Mouse (Mus musculus) lung, embryonic 15.5 days (tissue): ENCODE measurements around the gene Ppp1r21. TPM values are rescaled to one million over a fixed set of nuclear protein-coding genes. Genes with fewer than 3 reads are reported as not detected.

ENCODE experiments used
- ATAC-seq: fragments of 200-750 bp; cut with Nextera tagmentation; 2 replicates; pipeline ENCODE4 v1.8.0; 2017; ENCODE audit warnings: moderate number of reproducible peaks, borderline replicate concordance; ENCODE audit not compliant: low FRiP score, low TSS enrichment; ENCODE audit errors: extremely low read depth
- H3K27ac ChIP-seq: fragments of 300-500 bp; sonication (generic); 2 replicates; pipeline ENCODE4 v1.5.1; 2015; ENCODE audit warnings: moderate library complexity, mild to moderate bottlenecking, inconsistent platforms
- H3K27me3 ChIP-seq: fragments of 300-500 bp; sonication (generic); 2 replicates; pipeline ENCODE4 v1.6.1; 2015; ENCODE audit warnings: inconsistent platforms
- H3K36me3 ChIP-seq: fragments of 300-500 bp; sonication (generic); 2 replicates; pipeline ENCODE4 v1.6.1; 2015; ENCODE audit warnings: inconsistent platforms
- H3K4me1 ChIP-seq: fragments of 300-500 bp; sonication (generic); 2 replicates; pipeline ENCODE4 v1.6.1; 2015; ENCODE audit warnings: inconsistent platforms
- H3K4me2 ChIP-seq: fragments of 300-500 bp; sonication (generic); 2 replicates; pipeline ENCODE4 v1.6.1; 2015; ENCODE audit warnings: inconsistent platforms, mild to moderate bottlenecking, moderate library complexity
- H3K4me3 ChIP-seq: fragments of 300-500 bp; sonication (generic); 2 replicates; pipeline ENCODE4 v1.5.1; 2015; ENCODE audit warnings: mild to moderate bottlenecking, inconsistent platforms
- H3K9ac ChIP-seq: fragments of 300-500 bp; sonication (generic); 2 replicates; pipeline ENCODE4 v1.6.1; 2015; ENCODE audit warnings: inconsistent platforms
- H3K9me3 ChIP-seq: fragments of 300-500 bp; sonication (generic); 2 replicates; pipeline ENCODE4 v1.6.1; 2016; ENCODE audit warnings: inconsistent platforms
- WGBS: fragments of 180-500 bp; shearing (Covaris S2); methylation state at CpG from one replicate; pipeline ENCODE4 v1.1.7; 2015; 5-methylcytosine and 5-hydroxymethylcytosine counted together
- polyA plus RNA-seq: library from polyadenylated mRNA; unstranded; fragments of >200 nt; fragmentation: Nextera tagmentation; extraction: Ambion mirVana; gene quantifications from 2 replicates; pipeline ENCODE4 v1.2.1, GENCODE M21; 2015

Ppp1r21 gene
- polyA plus RNA-seq, 1 experiment from 2014 or later = 24.4 TPM

- WGBS = 88% methylated on average over 3 of the region's 3 CpGs
- Histone ChIP-seq H3K27ac (no peak overlapping the region), H3K36me3 (peaks cover 5% of the 10 kb centered on the region; the same call in 1 of the 2 replicates)
Measured at GRCm38 (mm10) chr17:88621374-88621773, 91.5 kb downstream of the Ppp1r21 start.

GRCm38 (mm10) chr17:88622711-88623110 is 92.8 kb downstream of the Ppp1r21 start:
- ATAC-seq = no peak
- Histone ChIP-seq H3K36me3 (peaks cover 5% of the 10 kb centered on the region; the same call in 1 of the 2 replicates), H3K27me3 (no peaks in the 10 kb centered on the region), H3K4me3 (no peak overlapping the region), H3K4me1 (peaks cover 29% of the 10 kb centered on the region), H3K9ac (no peak overlapping the region), H3K4me2 (no peak overlapping the region), H3K27ac (no peak overlapping the region), H3K9me3 (no peaks in the 10 kb centered on the region)
- 92% methylated on average over 1 of the region's 1 CpGs for WGBS

More at GRCm38 (mm10) chr17:88621374-88621773, 91.5 kb downstream of the Ppp1r21 start:
- Histone ChIP-seq H3K9me3 (no peaks in the 10 kb centered on the region), H3K9ac (no peak overlapping the region), H3K4me3 (no peak overlapping the region), H3K4me1 (peaks cover 16% of the 10 kb centered on the region), H3K4me2 (no peak overlapping the region), H3K27me3 (no peaks in the 10 kb centered on the region)
- ATAC-seq = no peak

GRCm38 (mm10) chr17:88624386-88624785 is 94.5 kb downstream of the Ppp1r21 start:
- Histone ChIP-seq H3K4me3 (no peak overlapping the region), H3K36me3 (peaks cover 5% of the 10 kb centered on the region; the same call in 1 of the 2 replicates), H3K9ac (no peak overlapping the region), H3K27me3 (no peaks in the 10 kb centered on the region), H3K27ac (no peak overlapping the region), H3K9me3 (no peaks in the 10 kb centered on the region), H3K4me2 (no peak overlapping the region), H3K4me1 (peaks cover 45% of the 10 kb centered on the region)
- no peak for ATAC-seq
- WGBS = 77% methylated on average over 4 of the region's 4 CpGs

- Histone ChIP-seq H3K4me1 (peaks cover 55% of the 10 kb centered on the region), H3K4me3 (no peak overlapping the region), H3K9ac (no peak overlapping the region), H3K27me3 (no peaks in the 10 kb centered on the region), H3K27ac (peak overlapping the region; percentile 98), H3K9me3 (no peaks in the 10 kb centered on the region), H3K36me3 (peaks cover 5% of the 10 kb centered on the region; the same call in 1 of the 2 replicates), H3K4me2 (no peak overlapping the region)
- WGBS = 82% methylated on average over 13 of the region's 13 CpGs
- no peak for ATAC-seq
Measured at GRCm38 (mm10) chr17:88625350-88625749, 95.4 kb downstream of the Ppp1r21 start.

- WGBS = 29% methylated on average over 7 of the region's 7 CpGs
- peak overlapping the region; percentile 15; the same call in 1 of the 2 replicates for H3K4me3 ChIP-seq
- H3K4me2 ChIP-seq = peak overlapping the region; percentile 40; the same call in 1 of the 2 replicates
- H3K27me3 ChIP-seq = no peaks in the 10 kb centered on the region
- H3K36me3 ChIP-seq = peaks cover 3% of the 10 kb centered on the region; the same call in 1 of the 2 replicates
- H3K4me1 ChIP-seq = peaks cover 61% of the 10 kb centered on the region
- ATAC-seq = peak; percentile 2; the same call in 1 of the 2 replicates
- H3K9me3 ChIP-seq = no peaks in the 10 kb centered on the region
- H3K9ac ChIP-seq = no peak overlapping the region
- H3K27ac ChIP-seq = peak overlapping the region; percentile 98
Measured at GRCm38 (mm10) chr17:88625931-88626330, 96.0 kb downstream of the Ppp1r21 start.

GRCm38 (mm10) chr17:88626347-88626811 is 96.5 kb downstream of the Ppp1r21 start:
- ATAC-seq = peak; percentile 33; the same call in 1 of the 2 replicates
- Histone ChIP-seq H3K9ac (no peak overlapping the region), H3K4me1 (peaks cover 65% of the 10 kb centered on the region), H3K27ac (peak overlapping the region; percentile 98), H3K4me2 (peak overlapping the region; percentile 40), H3K4me3 (peak overlapping the region; percentile 15), H3K27me3 (no peaks in the 10 kb centered on the region), H3K36me3 (no peaks in the 10 kb centered on the region), H3K9me3 (no peaks in the 10 kb centered on the region)
- 21% methylated on average over 7 of the region's 7 CpGs for WGBS

- Histone ChIP-seq H3K9me3 (no peaks in the 10 kb centered on the region), H3K9ac (no peak overlapping the region), H3K27me3 (no peaks in the 10 kb centered on the region), H3K4me3 (peak overlapping the region; percentile 15), H3K36me3 (no peaks in the 10 kb centered on the region), H3K27ac (peak overlapping the region; percentile 98), H3K4me2 (peak overlapping the region; percentile 40), H3K4me1 (peaks cover 73% of the 10 kb centered on the region)
- 29% methylated on average over 7 of the region's 7 CpGs for WGBS
- no peak for ATAC-seq
Measured at GRCm38 (mm10) chr17:88627150-88627549, 97.2 kb downstream of the Ppp1r21 start.

- Histone ChIP-seq H3K27ac (peak overlapping the region; percentile 98), H3K4me1 (peaks cover 80% of the 10 kb centered on the region), H3K4me2 (peak overlapping the region; percentile 34), H3K4me3 (no peak overlapping the region), H3K36me3 (0 out of 2 replicates have a peak, but pooled peaks cover 3% of the 10 kb centered on the region), H3K27me3 (no peaks in the 10 kb centered on the region), H3K9me3 (no peaks in the 10 kb centered on the region), H3K9ac (no peak overlapping the region)
- WGBS = 12% methylated on average over 9 of the region's 10 CpGs
- ATAC-seq = peak; percentile 82
Measured at GRCm38 (mm10) chr17:88628676-88629380, 98.9 kb downstream of the Ppp1r21 start.

- ATAC-seq = peak; percentile 43; the same call in 1 of the 2 replicates
- 8% methylated on average over 4 of the region's 4 CpGs for WGBS
Measured at GRCm38 (mm10) chr17:88629381-88629759, 99.5 kb downstream of the Ppp1r21 start.

GRCm38 (mm10) chr17:88629931-88630553 is 100.1 kb downstream of the Ppp1r21 start:
- WGBS = 10% methylated on average over 11 of the region's 11 CpGs
- peak overlapping the region; percentile 27; the same call in 1 of the 2 replicates for H3K9ac ChIP-seq
- no peaks in the 10 kb centered on the region for H3K27me3 ChIP-seq
- ATAC-seq = peak; percentile 51; the same call in 1 of the 2 replicates
- peak overlapping the region; percentile 34 for H3K4me2 ChIP-seq
- 0 out of 2 replicates have a peak, but pooled peaks cover 3% of the 10 kb centered on the region for H3K36me3 ChIP-seq
- H3K9me3 ChIP-seq = no peaks in the 10 kb centered on the region
- H3K4me3 ChIP-seq = no peak overlapping the region
- peaks cover 77% of the 10 kb centered on the region for H3K4me1 ChIP-seq
- peak overlapping the region; percentile 98 for H3K27ac ChIP-seq

More at GRCm38 (mm10) chr17:88629381-88629759, 99.5 kb downstream of the Ppp1r21 start:
- Histone ChIP-seq H3K9ac (no peak overlapping the region), H3K4me3 (no peak overlapping the region), H3K27me3 (no peaks in the 10 kb centered on the region), H3K4me1 (peaks cover 80% of the 10 kb centered on the region), H3K9me3 (no peaks in the 10 kb centered on the region), H3K27ac (peak overlapping the region; percentile 98), H3K36me3 (0 out of 2 replicates have a peak, but pooled peaks cover 3% of the 10 kb centered on the region), H3K4me2 (peak overlapping the region; percentile 34)

- peak overlapping the region; percentile 27; the same call in 1 of the 2 replicates for H3K9ac ChIP-seq
- peak overlapping the region; percentile 34 for H3K4me2 ChIP-seq
Measured at GRCm38 (mm10) chr17:88630554-88630948, 100.6 kb downstream of the Ppp1r21 start.

More at GRCm38 (mm10) chr17:88630554-88630948, 100.6 kb downstream of the Ppp1r21 start:
- Histone ChIP-seq H3K4me3 (no peak overlapping the region), H3K27ac (peak overlapping the region; percentile 98), H3K4me1 (peaks cover 72% of the 10 kb centered on the region), H3K36me3 (peaks cover 6% of the 10 kb centered on the region; the same call in 1 of the 2 replicates), H3K27me3 (no peaks in the 10 kb centered on the region), H3K9me3 (no peaks in the 10 kb centered on the region)
- no peak for ATAC-seq
- 41% methylated on average over 3 of the region's 3 CpGs for WGBS
